Mouse (Mus musculus) brain, embryonic 14.5 days (tissue): ENCODE results near the gene Rbpjl.

Experiments used
- CTCF ChIP-seq: fragments of 200-500 bp; IDR thresholded peaks from 2 replicates; pipeline ENCODE4 v1.5.1; 2012; ENCODE audit warnings: inconsistent platforms, mild to moderate bottlenecking, moderate library complexity, borderline replicate concordance; ENCODE audit not compliant: insufficient read depth, insufficient read length; ENCODE audit errors: extremely low read depth
- POLR2A ChIP-seq: fragments of 200-500 bp; IDR thresholded peaks from 2 replicates; pipeline ENCODE4 v1.6.1; 2012; ENCODE audit warnings: mild to moderate bottlenecking, inconsistent platforms, borderline replicate concordance; ENCODE audit not compliant: poor library complexity, insufficient read depth, insufficient read length, severe bottlenecking; ENCODE audit errors: extremely low read depth

DNA sequence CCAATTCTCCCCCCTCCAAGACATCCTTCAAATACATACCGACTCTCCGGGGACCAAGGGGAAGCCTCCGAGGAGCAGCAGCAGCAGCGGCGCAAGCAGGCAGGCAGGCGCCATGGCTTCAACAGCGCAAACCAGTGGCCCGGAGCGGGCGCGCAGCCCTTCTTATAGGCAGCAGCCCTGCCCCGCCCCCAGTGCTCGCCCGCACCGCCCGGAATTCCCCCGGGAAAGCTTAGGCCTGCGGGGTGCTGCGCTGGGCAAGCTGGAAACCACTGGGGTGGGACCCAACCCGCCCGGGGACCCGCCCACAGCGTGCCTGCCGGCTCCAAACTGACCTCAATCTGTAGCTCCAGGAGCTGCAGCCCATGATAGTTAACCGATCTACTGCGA is 40.1 kb downstream of the Rbpjl start:
- TF ChIP-seq POLR2A, result peak; percentile 73; the same call in 1 of the 2 replicates
- no peak for TF ChIP-seq CTCF
